In genomic region chr5:31290521-31291360, GRCm38 (mm10) we compare ENCODE assay signal across 8 mouse cellular contexts. TPM values are rescaled to one million over a fixed set of nuclear protein-coding genes. Genes with fewer than 3 reads are reported as not detected.
A peak's percentile ranks its signal among the peaks of the same experiment; 100 is the strongest.
DNase-seq lines count a peak whose midpoint lies in the region; ATAC-seq lines count a peak whose summit lies in the region.

TSS of gene Ift172 (minus strand) at chr5:31291116.

- ATAC-seq in inflammation-experienced regulatory T-cells, adult 6 months = peak; percentile 96
- ATAC-seq in megakaryocyte-erythroid progenitor cell, adult 5-6 weeks (replicated peaks; ENCODE audit: low FRiP score, low TSS enrichment, poor library complexity, severe bottlenecking) = peak; percentile 97

- peak; percentile 98 for DNase-seq in adrenal gland, adult (ENCODE audit: inconsistent age in 2 of 2, low spot score in 1 of 2)
- peak; percentile 99 for DNase-seq in embryo, embryonic 10.5 days (ENCODE audit: low spot score)
- peak; percentile 96 for DNase-seq in gastrocnemius, postnatal 14 days
- peak; percentile 97 to 98 for DNase-seq in left cerebral cortex, postnatal 10 days (ENCODE audit: extremely low spot score in 1 of 2, low spot score in 2 of 2)
- peak; percentile 97 for DNase-seq in right cerebral cortex, postnatal 25 days
- peak; percentile 93 to 95 for DNase-seq in urinary bladder, postnatal 4 days (ENCODE audit: low spot score in 2 of 2)

- intact Hi-C loops in gastrocnemius, postnatal 14 days (cut with DNase I; ENCODE audit: low total_unique reads) = no loop called here
- intact Hi-C loops in left cerebral cortex, postnatal 10 days (cut with DNase I) = no loop called here

RNA-seq across cellular contexts. Expression of gene Ift172, which starts in this region (rescaled TPM):
- 10 to 100 TPM; 19.6 to 21.2 TPM for total RNA-seq in gastrocnemius, postnatal 14 days (2021)
- polyA plus RNA-seq in inflammation-experienced regulatory T-cells, adult 6 months (2017; shearing (Covaris generic)) = 1 to 10 TPM; 3.3 to 4.4 (median 4.3) TPM
- total RNA-seq in left cerebral cortex, postnatal 10 days (2021) = 10 to 100 TPM; 67.7 to 68.2 TPM
- total RNA-seq in megakaryocyte-erythroid progenitor cell, adult 5-6 weeks (2014; fragmentation: Nextera tagmentation) = 26.2 and 32.8 TPM in 2 replicates
- 10.7 and 18.0 TPM in 2 replicates for total RNA-seq in megakaryocyte-erythroid progenitor cell, adult 5-6 weeks (2017)

Comparison
In these comparisons a context has a peak if more than half of its experiments do, and no peak if none do; other contexts are left out.
1. Peak in every context shown above with its lines: DNase-seq and ATAC-seq.